Mouse (Mus musculus) heart, adult 18-20 months (tissue): ENCODE measurements around the gene Ginm1. TPM values are rescaled to one million over a fixed set of nuclear protein-coding genes. Genes with fewer than 3 reads are reported as not detected.
"Not testable (repeated sequence)": the region's sequence is repeated elsewhere in the genome, so short reads cannot be mapped to it uniquely, and the experiment has no call there.

Source experiments
- DNase-seq, 2 experiments: peaks; one replicate each; pipeline ENCODE4 v3.0.0; 2021 to 2022; ENCODE audit warnings: mixed read lengths in 1 of 2
- total RNA-seq, 2 experiments: library from RNA; stranded (reverse); gene quantifications; 2 replicates each; pipeline ENCODE4 v1.2.3; 2021

Ginm1 gene
- total RNA-seq, 2 experiments from 2014 or later = 91.2 to 103 TPM

DNA sequence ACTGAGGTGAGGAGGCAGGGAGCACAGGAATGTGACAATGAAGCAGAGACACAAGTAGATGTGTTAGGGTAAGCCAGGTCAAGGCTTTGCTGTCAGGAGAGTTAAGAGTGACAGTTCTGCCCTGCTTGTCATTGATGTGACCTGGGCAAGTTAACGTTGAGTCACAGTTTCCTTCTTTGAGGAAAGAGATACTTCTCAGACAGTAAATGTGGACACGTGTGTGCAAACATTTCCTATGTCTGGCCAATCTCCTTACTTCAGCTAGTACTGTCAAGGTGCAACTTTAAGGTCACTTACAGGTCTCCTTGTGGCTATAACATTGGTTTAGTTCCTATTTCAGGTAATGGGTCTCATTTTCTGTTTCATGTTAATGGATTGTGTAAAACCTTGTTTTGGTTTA lies 23.9 kb upstream of the Ginm1 start:
- no peak for DNase-seq

DNA sequence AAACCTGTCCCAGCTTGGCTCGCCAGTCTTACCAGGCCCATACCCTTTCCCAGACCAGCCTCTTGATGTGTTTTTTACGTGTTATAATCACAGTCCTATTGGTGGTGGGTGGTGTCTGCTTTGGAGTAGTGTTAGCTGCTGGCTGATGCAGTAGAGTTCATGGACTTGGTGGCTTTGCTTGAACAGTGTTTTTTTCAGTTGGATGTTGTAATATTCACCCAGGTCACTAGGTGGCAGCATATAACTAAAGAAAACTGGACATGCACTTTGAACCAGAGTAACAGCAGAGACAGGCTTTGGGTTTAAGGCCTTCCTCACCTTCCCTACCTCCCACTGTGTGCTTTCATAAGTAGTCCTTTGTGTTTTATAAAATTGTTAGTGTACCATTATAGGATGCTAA lies 17.3 kb upstream of the Ginm1 start:
- peak; percentile 47 to 81 for DNase-seq

DNA sequence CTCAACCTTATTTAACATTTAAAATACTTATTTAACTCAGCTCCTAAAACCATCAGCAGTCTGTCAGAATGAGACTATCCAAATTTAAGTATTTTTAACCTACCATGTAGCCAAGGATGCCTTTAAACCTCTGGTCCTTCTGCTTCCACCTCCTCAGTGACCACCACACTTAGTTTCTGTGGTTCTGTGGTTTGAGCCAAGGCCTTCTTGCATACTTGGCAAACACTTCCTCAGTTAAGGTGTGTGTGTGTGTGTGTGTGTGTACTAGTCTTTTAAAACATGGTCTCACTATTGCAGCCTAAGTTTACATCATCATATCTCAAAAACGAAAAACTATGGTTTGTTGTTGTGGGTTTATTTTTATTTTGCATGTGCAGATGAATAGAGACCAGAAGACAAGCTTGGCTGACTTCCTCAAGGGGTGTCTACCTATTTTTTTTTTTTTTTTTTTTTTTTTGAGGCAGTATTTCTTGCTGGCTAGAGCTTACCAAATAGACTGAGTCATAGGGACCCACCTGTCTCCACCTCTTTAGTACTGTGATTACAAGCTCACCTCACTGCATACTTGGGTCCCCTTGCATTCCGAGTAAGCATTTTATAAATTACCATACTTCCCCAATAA lies 10.0 kb upstream of the Ginm1 start:
- DNase-seq = no peak

DNA sequence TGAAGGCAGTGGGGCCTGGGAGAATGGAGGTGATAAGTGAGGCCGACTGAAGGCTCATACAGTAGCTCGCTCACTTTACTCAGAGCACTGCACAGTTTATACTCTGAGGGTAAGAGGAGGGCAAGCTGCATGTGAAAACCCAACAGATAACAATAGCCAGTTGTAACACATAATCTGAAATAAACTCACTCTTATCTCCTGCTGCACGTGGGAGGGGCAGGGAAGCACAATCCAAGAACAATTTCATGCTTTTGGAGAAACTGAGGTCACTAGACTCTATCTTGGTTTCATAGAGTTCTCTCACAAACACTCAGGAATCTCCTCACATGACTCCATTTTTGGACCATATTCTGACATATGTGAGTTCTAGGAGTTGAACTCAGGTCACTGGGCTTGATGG lies 8.6 kb upstream of the Ginm1 start:
- no peak for DNase-seq

DNA sequence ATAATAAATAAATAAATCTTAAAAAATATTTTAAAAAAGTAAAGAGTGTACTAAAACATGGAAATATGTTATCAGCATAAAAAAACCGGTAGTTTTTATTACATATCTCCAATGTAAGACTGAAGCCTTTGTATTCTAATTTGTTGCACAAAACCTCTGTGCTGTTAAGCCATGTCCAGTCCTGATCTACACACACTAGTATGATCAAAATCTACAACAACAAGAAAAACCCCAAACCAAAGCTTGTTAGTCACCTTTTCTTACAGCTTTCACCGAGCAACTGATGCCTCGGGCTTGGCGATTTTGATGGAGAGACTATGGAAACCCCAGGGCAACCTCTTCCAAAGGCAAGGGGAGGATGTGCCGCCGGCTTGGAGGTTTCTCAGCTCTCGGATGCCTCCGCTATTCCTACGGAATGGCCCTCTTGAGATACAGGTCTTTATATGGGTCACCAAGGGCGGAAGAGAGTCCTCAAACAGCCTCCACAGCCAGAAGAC lies 322 bp downstream of the Ginm1 start:
- DNase-seq = no peak

DNA sequence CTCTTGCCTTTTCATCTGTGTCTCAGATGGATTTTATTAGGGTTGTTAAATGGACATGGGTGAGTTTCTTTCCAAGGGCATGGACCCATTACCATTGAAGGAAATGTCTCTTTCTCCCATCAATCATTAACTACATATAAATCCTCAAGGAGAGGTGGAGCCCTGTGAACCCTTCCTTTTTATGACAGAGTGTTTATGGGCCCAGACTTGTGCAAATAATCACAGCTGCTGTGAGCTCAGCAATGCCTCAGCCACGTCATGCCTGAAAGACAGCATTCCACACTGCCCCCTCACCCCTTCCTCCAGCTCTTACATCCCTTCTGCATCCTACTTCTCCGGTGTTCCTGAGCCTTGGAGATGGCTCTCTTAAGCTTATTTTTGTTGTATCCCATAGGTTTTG lies 5.3 kb downstream of the Ginm1 start:
- no peak for DNase-seq

DNA sequence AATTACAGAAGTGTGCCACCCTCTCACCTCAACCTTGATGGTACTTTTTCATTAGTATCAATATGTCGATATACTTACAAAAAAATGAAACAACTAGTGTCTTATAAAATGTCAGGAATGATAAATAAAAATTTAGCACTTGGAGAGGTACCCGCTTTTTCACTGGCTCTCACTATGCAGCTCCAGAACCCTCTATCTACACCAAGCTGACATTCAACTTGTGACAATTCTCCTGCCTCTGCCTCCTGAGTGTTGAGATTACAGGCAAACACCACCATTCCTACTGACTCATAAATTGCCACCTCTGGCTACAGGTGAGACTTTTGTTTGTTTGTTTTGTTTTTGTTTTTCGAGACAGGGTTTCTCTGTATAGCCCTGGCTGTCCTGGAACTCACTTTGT lies 11.4 kb downstream of the Ginm1 start:
- DNase-seq = no peak

DNA sequence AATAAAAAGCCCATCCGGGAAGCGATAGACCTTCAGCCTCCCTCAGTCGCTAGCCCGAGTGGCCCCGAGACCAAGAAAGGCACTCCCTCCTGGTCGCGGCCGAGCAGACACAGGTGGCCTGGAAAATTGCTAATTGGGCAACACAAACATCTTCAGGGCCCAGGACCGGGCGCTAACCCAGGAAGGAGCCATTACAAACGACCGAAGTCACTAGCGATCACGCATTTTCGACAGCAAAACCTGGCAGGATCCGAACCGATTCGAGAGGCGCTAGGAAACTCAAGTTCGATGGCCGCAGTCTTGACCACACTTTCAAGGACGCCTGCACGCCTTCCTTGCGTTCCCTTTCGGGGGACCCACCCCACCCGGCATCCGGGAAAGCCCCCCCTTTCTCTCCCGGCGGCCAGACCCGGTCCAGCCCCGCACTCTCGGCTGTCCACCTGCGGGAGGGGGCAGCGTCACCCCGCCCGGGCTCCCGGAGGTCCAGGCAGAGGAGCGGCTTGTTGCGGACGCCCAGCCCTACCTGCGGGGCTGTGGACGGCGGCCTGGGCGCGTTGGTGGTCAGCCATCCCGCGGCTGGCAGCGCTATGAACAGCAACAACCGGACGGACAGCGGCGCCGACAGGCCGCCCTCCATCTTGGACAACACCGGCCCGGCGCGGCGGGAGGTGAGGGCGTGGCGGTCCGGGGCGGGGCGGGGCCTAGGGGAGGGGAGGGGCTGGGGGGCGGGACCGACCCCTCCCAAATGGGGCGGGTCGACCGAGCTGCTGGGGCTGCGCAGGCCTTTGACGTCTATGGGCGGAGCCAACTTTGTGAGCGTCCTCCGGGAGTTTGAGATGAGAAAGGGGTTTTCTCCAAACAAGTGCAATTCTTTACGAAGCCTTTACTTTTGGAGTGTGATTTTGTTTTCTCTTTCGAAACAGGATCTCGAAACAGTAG lies 12.1 kb downstream of the Ginm1 start:
- DNase-seq = peak; percentile 92 to 93

DNA sequence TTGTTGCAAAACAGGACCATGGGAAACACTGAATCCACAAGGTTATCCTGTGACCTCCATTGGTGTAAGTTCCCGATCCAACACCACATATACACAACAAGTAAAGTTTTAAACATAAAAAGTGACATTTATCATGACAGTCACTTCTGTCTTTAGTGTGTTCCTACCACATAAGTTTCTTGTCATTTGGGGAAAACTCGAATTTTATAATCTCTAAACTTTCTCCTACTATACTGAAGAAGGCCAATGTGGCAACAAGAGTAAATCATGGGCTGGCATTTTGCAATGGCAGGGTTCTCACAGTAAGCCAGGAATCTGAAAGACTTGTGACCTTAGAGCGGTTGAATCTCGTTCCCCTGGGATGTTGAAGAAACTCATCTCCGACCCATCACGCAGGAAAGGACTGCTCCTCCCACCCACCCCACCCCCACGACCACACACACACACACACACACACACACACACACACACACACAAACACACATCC lies 12.8 kb downstream of the Ginm1 start:
- no peak for DNase-seq

DNA sequence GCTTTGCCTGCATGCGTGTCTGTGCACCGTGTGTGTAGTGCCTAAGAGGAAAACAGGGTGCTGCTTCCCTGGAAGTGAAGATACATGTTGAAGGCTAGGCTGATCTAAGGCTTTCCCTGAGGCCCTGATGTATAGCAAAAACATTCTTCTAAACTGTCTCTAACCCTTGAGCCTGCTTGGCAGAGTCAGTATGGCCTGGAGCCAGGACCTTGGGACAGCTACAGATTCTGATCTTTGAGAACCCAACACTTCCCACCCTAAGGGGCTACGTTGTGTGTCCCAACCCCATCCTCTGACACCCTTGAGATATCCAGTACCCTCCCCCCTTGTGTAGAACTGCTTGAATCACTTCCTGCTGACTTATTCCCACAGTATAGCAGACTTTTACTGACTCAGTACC lies 14.3 kb downstream of the Ginm1 start:
- DNase-seq = no peak

DNA sequence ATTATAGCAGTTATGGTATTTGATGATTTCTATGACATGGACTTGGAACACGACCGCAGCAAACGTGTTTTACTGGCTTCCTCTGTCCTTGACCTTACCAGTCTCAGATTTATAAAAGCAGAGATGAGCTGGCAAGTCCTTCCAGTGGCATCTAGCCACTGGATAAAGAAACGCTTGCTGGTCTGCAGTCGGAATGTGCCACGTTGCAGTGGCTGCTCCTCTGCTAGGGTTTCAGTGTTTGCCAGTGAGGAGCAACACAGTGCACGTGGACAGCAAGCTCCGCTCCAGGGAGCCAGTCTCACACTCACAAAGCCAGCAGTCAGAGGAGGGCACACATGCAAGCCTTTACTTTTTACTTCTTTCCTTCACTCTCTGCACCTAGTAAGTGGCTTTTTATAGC lies 17.2 kb downstream of the Ginm1 start:
- peak; percentile 27 to 59 for DNase-seq

DNA sequence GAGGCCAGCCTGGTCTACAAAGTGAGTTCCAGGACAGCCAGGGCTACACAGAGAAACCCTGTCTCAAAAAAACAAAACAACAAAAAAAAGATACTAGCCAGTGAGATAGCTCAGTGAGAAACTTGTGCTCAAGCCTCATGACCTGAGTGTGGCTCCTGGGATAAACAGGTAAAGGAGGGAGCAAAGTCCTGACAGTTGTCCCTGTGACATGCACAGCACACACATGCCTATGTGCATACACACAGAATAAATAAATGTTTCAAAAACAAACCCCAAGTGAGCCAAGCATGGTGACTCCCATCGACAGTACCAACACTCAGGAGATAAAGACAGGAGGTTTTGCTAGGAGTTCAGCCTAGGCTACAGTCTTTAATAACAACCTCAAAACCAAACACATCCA lies 19.9 kb downstream of the Ginm1 start:
- DNase-seq = no peak

DNA sequence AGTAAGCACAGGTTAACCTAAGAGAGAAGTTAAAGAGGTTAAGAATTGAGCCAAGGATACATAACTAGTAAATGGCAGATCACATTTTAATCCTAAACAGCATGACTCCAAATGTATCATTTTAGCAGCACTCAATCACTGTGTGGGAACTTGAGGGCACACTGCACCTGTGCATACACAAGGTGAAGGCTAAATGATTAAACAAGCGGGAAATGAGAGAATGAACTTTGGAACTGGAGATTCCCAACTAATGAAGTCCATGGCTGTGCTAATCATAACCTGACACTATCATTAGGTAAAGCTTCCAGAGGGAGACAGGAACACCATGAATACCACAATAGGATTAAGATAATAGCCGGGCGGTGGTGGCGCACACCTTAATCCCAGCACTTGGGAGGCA lies 20.3 kb downstream of the Ginm1 start:
- DNase-seq = no peak

DNA sequence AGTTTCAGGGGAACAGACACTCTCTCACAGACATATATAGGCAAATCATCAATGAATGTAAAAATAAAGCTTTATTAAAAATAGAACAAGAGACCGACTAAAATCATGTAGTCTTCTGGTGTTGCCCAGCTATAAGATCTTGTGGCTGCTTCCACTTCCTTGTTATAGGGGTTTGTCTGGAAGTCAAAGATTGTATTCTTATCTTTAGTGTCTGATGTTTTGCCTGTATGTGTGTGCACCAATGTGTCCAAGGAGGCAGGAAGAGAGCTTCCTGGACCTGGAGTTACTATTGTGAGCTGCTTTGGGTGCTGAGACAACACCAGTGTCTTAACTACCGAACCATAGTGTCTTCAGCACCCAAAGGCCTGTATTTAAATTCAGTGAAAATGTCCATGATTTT lies 35.1 kb downstream of the Ginm1 start:
- DNase-seq = no peak

DNA sequence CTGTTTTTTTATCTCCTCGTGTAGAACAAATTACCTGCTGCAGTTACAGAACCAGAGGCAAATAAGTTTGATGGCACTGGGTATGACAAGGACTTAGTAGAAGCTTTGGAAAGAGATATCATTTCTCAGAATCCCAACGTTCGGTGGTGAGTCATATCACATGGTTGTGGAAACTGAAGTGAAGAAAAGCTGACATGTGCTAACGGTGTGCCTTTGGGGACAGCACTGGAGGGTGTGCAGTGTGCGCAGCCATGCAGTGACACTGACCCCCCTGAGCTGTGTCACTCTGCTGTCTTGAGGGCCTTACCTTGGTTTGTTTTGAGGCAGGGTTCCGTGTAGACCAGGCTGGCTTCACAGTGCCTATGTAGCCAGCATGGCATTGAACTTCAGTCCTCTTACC lies 43.9 kb downstream of the Ginm1 start:
- DNase-seq = no peak

DNA sequence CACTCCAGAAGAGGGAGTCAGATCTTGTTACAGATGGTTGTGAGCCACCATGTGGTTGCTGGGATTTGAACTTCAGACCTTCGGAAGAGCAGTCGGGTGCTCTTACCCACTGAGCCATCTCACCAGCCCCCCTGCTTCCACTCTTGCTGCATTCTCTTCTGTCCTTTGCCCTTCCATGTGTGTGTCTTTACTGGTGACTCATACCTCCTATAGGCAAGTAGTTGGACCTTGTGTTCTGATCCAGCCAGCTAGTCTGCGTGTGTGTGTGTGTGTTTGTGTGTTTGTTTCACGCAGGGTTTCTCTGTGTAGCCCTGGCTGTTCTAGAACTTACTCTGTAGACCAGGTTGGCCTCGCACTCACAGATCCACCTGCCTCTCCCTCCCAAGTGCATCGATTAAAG lies 47.1 kb downstream of the Ginm1 start:
- DNase-seq = not testable (repeated sequence)

DNA sequence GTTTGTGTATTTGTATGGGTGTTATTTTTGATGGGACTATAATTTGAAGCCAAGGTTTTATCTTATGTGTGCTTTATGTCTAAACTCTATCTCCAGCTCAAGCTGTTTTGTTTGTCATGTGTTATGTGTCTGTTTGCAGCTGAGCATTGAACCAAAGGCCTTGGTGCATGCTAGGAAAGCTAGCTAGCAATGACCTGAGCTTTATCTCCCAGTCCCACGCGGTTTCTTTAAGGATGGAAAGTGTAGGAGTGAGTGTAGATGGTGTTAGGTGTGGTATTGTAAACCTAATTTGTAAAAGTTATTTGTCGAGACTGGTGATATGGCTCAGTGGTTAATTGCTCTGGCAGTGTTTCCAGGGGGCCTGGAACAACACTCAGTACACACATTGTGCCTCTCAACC lies 54.7 kb downstream of the Ginm1 start:
- DNase-seq = no peak

DNA sequence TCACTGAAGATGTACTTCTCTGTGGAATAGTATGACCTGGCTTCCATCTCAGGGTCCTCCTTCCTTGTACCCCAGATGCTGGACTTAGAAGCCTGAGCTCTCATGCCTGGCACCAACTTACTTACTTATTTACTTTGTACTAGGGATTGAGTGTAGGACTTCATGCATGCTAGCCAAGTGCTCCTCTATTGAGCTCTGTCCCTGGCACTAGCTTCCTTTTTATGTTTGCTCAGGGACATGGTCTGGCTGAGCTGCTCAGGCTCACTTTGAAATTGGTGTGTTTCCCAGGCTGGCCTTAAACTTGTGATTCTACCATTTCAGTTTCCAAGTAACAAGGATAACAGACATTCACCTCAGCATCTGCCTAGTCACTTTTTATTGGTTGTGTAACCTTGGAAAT lies 55.5 kb downstream of the Ginm1 start:
- no peak for DNase-seq

DNA sequence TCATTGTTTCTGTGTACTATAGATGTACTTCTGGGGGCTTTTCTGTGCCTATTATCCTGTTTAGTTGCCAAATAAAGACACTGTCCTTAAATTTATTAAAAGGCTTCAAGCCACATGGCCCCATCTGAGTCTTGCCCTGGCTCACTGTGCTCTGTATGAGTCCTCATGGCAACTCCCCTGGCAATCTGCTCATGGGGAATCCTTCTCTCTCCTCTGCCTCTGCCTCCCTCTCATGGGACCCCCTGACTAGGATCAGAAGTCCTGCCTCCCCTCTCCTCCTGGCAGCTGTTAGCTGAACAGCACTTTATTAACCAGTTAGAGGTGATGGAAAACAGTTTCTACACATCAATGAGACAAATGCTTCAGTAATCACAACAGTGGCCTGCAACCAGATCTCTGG lies 61.0 kb downstream of the Ginm1 start:
- no peak for DNase-seq

DNA sequence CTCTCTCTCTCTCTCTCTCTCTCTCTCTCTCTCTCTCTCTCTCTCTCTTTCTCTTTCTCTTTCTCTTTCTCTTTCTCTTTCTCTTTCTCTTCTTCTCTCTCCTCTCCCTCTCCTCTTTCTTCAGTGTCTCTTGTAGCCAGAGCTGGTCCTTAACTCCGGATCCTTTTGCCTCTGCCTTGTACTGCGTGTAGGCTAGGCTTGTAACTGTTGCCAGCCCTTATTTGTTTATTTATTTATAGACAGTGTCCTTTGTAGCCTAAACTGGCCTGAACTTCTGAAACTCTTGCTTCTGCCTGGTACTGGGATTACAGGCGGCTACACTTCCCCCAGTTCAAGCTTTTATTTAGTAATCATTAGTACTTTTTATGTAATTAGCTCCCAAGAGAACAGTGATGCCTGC lies 65.6 kb downstream of the Ginm1 start:
- no peak for DNase-seq

DNA sequence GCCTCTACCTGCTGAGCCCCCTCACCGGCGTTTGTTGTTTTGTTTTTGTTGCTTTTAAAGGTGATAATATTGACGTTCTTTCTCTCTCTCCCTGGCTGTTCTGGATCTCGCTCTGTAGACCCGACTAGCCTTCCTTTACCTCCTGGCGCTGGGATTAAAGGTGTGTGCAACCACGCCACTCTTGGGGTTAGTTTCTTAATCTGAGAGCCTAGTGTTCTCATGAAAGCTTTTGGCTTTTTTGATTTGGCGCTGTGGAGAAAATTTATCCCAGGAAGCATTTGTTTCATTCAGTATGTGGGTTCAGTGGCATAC lies 66.2 kb downstream of the Ginm1 start:
- peak in 1 of 2 experiments; percentile 17 for DNase-seq

DNA sequence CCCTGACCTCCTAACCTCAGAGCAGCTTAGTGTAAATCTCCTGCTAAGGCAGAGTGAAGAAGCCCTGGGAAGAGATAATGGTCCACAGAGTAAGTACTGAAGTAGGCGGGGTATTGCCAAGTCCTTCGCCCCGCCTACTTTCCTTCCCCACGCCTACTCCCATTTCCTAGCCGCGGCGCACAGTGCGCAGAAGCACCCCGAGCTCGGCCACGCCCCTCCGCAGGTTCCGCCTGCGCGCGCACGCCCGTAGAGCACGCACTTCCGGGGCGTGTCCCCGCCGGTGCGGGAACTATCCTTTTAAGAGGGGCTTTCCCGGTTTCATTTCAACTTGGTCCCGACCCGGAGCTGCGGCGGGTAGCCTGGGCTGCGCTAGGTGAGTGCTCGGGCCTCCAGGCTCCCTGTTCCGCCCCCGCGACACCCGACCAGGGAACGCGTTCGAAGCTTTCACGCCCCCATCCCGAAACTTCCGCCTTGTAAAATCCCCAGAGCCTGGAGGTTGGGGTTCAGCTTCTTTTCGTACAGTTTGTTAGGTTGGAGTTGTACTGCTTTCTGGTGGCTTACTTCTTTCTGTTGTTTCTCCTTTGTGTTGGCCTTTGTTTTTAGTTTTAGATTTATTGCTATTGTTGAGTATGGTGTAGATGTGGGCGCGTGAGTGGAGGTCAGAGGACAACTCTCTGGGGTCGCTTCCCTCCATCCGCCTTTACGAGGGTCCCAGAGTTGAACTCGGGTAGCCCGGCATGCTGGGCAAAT lies 66.7 kb downstream of the Ginm1 start, which contains the start of gene Katna1:
Gene Katna1 (plus strand): TSS at position 250 of the 750 bp plus-strand sequence.
- DNase-seq = peak; percentile 95 to 96
